8 mouse cellular contexts compared by ENCODE assay signal in genomic region chr8:10006986-10007659, GRCm38 (mm10). TPM values are rescaled to one million over a fixed set of nuclear protein-coding genes. Genes with fewer than 3 reads are reported as not detected.
DNase-seq lines count a peak whose midpoint lies in the region; ATAC-seq lines count a peak whose summit lies in the region.

No protein-coding gene starts in this region.

- H3K4me2 ChIP-seq in limb, embryonic 15.5 days = peak overlapping the region; percentile 48
- H3K4me2 ChIP-seq in neural tube, embryonic 12.5 days (replicated peaks) = peak overlapping the region; percentile 80

- H3K27ac ChIP-seq in limb, embryonic 15.5 days = no peak overlapping the region
- no peak overlapping the region for H3K27ac ChIP-seq in neural tube, embryonic 12.5 days

- H3K4me1 ChIP-seq in limb, embryonic 15.5 days = peaks cover 12% of the 10 kb centered on the region
- H3K4me1 ChIP-seq in neural tube, embryonic 12.5 days = peaks cover 10% of the 10 kb centered on the region

- H3K36me3 ChIP-seq in limb, embryonic 15.5 days = no peaks in the 10 kb centered on the region
- no peaks in the 10 kb centered on the region for H3K36me3 ChIP-seq in neural tube, embryonic 12.5 days

- no peaks in the 10 kb centered on the region for H3K9me3 ChIP-seq in limb, embryonic 15.5 days
- no peaks in the 10 kb centered on the region for H3K9me3 ChIP-seq in neural tube, embryonic 12.5 days

- 6% methylated on average over 29 of the region's 29 CpGs for WGBS in limb, embryonic 15.5 days
- 3% methylated on average over 29 of the region's 29 CpGs for WGBS in neural tube, embryonic 12.5 days

- no peak overlapping the region for H3K9ac ChIP-seq in limb, embryonic 15.5 days
- H3K9ac ChIP-seq in neural tube, embryonic 12.5 days = peak overlapping the region; percentile 36

- peak overlapping the region; percentile 27 for H3K4me3 ChIP-seq in limb, embryonic 15.5 days
- H3K4me3 ChIP-seq in neural tube, embryonic 12.5 days = peak overlapping the region; percentile 41

- no peaks in the 10 kb centered on the region for H3K27me3 ChIP-seq in limb, embryonic 15.5 days
- 0 out of 2 replicates have a peak, but pooled peaks cover 2% of the 10 kb centered on the region for H3K27me3 ChIP-seq in neural tube, embryonic 12.5 days (replicated peaks)

- no peak for ATAC-seq in limb, embryonic 15.5 days (ENCODE audit: insufficient number of reproducible peaks, low FRiP score, low TSS enrichment, low read depth)
- peak; percentile 78 for ATAC-seq in neural tube, embryonic 12.5 days (ENCODE audit: low FRiP score, low read depth)

- DNase-seq in ovary, postnatal 10 days (ENCODE audit: low spot score) = peak; percentile 2
- no peak for DNase-seq in ovary, postnatal 14 days (ENCODE audit: low spot score)
- peak; percentile 32 for DNase-seq in cerebellum, adult 8-10 months
- DNase-seq in frontal cortex, postnatal 36 days (ENCODE audit: low spot score in 2 of 2) = peak; percentile 48 to 59
- peak; percentile 17 for DNase-seq in kidney, adult 9 months
- DNase-seq in c-Kit-positive CD71-positive TER-119-positive erythroid progenitor cells, embryonic 14.5 days (ENCODE audit: low spot score) = no peak

RNA-seq across cellular contexts. Expression of gene Tnfsf13b, which starts 0.9 kb away (rescaled TPM):
- polyA plus RNA-seq in limb, embryonic 15.5 days (2015; fragmentation: Nextera tagmentation; extraction: Ambion mirVana) = 0.71 and 0.74 TPM in 2 replicates
- 1.4 and 1.8 TPM in 2 replicates for polyA plus RNA-seq in neural tube, embryonic 12.5 days (2016; fragmentation: Nextera tagmentation; extraction: Ambion mirVana)

RNA-seq across cellular contexts. Expression of gene Abhd13, which starts 29.6 kb away (rescaled TPM):
- polyA plus RNA-seq in limb, embryonic 15.5 days (2015; fragmentation: Nextera tagmentation; extraction: Ambion mirVana) = 14.6 and 16.3 TPM in 2 replicates
- 19.6 and 20.6 TPM in 2 replicates for polyA plus RNA-seq in neural tube, embryonic 12.5 days (2016; fragmentation: Nextera tagmentation; extraction: Ambion mirVana)

RNA-seq across cellular contexts. Expression of gene Lig4, which starts 29.6 kb away (rescaled TPM):
- polyA plus RNA-seq in limb, embryonic 15.5 days (2015; fragmentation: Nextera tagmentation; extraction: Ambion mirVana) = 4.1 and 4.2 TPM in 2 replicates
- 9.2 and 10.1 TPM in 2 replicates for polyA plus RNA-seq in neural tube, embryonic 12.5 days (2016; fragmentation: Nextera tagmentation; extraction: Ambion mirVana)

Comparison
In these comparisons a context has a peak if more than half of its experiments do, and no peak if none do; other contexts are left out.
1. DNase-seq: peak in ovary, postnatal 10 days (single experiment), cerebellum, adult 8-10 months (single experiment), frontal cortex, postnatal 36 days (2 of 2) and kidney, adult 9 months (single experiment); none in ovary, postnatal 14 days (single experiment) and c-Kit-positive CD71-positive TER-119-positive erythroid progenitor cells, embryonic 14.5 days (single experiment).